Mouse (Mus musculus): ENCODE results near the gene Slc12a8. TPM values are rescaled to one million over a fixed set of nuclear protein-coding genes. Genes with fewer than 3 reads are reported as not detected.

Gene Slc12a8
- polyA plus RNA-seq (2017; shearing (Covaris generic)): 1.3 TPM

DNA sequence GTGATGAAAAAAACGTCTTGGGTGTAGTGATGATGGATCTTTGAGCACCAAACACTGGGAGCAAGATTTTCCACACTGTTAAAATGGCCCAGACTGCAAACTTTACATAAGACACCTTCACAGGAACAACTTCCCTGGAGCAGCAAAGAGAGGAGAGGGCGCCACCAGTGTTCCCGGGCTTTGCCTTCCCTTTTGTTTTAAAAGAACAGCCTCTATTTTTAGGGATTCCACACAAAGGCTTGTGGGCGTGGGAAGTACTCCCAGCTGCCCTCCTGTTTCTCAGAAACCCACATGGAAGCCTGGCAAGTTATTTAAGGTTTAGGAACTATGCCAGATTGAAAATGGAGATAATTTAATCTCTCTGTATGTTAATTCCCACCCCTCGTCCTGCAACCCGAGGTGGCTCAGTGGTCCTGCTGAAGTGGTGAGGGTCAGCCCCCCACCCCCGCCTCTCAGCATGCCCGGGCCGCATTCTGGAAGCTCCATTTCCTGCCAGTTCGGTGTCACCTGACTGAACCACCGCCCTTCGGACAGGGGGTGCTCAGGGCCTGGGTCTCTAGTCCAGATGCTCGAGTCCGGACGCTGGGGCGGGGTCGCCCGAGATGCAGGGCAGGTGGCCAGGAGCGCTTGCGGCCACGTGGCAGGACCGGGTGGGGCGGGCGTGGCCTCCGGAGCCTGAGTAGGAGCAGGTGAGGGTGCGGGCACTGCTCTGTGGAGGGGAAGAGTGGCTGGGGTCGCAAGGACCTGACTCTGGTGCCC is at the start of gene Slc12a8:
Gene Slc12a8, plus strand, starts transcription at position 522 of the 759 bp plus-strand sequence.

DNA sequence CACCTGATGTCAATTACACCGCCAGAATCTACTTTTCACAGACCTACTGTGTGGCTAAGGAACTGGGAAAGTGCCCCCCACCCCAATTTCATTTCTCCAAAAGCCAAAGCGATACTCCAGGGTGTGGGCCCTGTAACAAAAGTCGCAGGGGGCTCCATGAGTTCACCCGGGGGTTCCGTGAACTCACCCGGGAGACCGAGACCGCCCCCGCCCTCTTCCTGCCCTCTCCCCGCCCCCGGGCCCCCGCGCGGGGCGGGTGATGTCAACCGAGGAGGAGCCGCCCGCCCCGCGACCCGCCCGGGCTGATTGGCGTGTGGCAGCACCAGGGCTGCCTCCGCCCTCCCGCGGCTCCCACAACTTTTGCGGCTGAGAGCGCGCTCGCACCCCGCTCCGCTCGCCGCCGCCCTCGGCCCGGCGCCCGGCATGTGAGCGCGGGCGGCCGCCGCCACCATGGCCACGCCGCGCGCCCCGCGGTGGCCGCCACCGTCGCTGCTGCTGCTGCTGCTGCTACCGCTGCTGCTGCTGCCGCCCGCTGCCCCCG is 167.1 kb downstream of the Slc12a8 start, which contains the start of gene Heg1:
Gene Heg1, plus strand, starts transcription at position 209 of the 541 bp plus-strand sequence.

Other genes with a start within 250 kb of the Slc12a8 start
- 63.5 TPM for gene Zfp148, start 136.5 kb upstream of the Slc12a8 start, polyA plus RNA-seq (2017; shearing (Covaris generic))
- 52.6 TPM for gene Heg1, start 167.0 kb downstream of the Slc12a8 start, polyA plus RNA-seq (2017; shearing (Covaris generic))

Measured in effector memory CD4-positive, alpha-beta T cell, adult 5 months (primary cell).